Mouse (Mus musculus) heart, adult 9 months (tissue): ENCODE data around the gene Rnf216.

Experiments used
- DNase-seq, 2 experiments: peaks; one replicate each; pipeline ENCODE4 v3.0.0; 2022; ENCODE audit warnings: low spot score in 2 of 2

The Rnf216 gene

GRCm38 (mm10) chr5:143101626-143102025, 11.2 kb downstream of the Rnf216 start:
- DNase-seq = no peak

- DNase-seq = no peak
Observed at GRCm38 (mm10) chr5:143095256-143095655, 17.5 kb downstream of the Rnf216 start.

DNA sequence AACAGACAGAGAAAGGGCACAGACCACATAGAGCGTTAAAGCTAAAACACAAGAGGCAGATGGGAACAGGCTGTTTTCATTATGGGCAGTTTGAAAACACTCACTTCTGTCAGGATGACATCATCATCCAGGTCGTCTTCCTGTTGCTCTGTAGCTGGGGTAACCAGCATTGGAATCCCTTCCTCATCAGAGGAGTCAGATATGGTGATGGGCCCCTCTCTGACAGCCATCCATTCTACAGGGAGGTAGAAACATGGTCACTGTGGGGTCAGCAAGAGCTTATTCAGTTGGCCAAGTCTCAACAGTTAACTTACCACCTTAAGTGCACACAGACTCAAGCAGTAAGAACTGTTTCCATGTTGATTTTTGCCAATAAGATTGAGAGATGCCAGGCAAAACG, 19.9 kb downstream of the Rnf216 start:
- no peak for DNase-seq

DNA sequence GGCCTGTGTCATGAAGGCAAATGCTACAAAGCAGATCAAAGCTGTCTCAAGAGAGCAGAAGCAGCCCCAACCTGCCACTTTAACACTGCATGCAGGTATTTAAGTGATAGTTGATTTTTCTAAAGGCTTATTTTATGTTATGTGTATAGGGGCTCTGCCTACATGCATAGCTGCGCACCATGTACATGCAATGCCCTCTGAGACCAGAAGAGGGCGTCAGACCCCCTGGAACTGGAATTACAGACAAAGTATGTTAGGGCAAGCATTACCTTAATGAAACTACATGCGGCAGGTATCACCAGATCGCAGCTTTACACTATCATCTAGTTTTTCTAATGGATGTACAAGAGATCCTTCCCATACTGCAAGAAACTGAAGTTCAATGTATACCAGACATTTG, 27.9 kb downstream of the Rnf216 start:
- DNase-seq = no peak

- DNase-seq = no peak
Observed at GRCm38 (mm10) chr5:143079806-143080205, 33.0 kb downstream of the Rnf216 start.

DNA sequence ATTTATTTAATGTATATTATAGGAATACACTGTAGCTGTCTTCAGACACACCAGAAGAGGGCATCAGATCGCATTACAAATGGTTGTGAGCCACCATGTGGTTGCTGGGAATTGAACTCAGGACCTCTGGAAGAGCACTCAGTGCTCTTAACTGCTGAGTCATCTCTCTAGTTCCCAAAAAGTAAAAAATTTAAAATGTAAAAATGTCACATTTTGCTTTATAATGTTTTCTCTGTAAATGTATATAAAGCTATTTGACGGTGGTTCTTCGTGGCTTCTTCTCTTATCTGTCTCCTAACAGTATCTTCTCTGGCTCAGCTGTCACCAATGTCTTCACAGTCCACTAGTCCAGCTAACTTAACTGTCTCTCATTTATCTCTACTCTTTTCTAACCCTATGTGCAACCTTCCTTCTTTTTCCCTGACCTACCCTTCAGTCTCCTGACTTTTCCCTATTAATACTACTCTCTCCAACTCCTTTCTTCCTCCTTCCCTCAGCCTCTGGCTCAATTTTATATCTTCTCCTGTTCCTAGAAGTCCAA, 36.1 kb downstream of the Rnf216 start:
- no peak for DNase-seq

DNA sequence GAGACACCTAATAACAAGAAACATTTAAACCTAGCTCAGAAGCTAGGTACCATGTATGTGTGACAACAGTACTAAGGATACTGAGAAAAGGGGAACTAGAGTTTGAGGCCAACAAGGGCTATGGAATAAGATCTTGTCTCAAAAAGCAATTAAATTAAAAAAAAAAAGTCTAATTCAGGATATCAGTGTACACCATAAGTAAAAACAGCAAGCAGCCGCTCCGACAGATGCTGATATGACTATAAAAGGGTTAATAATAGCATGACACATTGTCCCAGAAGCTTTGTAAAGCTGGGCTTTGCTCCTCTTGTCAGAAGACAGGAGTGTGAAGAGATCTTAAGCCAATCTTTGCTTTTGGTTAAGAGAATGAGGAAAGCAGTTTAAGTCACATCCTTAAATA, 36.8 kb downstream of the Rnf216 start:
- DNase-seq = no peak

DNA sequence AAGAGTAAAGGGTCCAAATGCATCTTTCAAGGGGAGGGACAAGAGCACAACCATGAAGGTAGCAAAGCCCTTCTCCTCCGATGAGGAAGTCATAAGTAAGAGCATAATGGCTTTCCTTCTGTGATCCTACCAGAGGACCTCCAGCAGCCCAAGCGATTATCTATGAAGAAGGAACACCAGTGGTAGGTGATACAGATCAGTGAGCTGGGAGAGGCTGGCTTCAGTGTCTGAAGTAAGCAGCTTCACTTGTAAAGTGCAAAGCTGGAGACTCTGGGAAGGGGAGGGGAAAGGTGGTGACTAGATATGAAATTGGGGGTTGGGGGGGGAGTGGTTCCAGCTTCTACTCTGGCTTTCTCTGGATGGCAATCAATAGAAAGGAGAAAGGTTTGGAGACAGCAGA, 43.7 kb downstream of the Rnf216 start:
- DNase-seq = no peak

DNA sequence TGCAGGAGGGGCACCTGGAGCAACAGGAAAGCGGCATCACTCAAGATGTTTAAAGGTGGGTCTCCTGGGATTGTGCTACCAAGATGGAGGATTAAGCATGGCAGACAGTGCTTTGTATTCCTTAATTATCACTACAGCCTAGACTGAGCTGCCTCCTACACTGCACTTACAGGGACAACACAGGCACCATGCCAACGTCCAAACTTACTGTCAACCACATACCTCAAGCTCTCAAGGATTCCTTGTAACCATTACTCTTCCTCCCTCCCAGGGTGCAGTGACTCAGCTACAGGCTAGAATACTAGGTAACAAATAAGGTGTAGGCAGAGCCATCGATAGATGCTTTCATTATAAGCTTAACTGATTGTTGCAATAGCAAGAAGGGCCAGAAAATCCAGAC, 44.4 kb downstream of the Rnf216 start:
- DNase-seq = no peak

DNA sequence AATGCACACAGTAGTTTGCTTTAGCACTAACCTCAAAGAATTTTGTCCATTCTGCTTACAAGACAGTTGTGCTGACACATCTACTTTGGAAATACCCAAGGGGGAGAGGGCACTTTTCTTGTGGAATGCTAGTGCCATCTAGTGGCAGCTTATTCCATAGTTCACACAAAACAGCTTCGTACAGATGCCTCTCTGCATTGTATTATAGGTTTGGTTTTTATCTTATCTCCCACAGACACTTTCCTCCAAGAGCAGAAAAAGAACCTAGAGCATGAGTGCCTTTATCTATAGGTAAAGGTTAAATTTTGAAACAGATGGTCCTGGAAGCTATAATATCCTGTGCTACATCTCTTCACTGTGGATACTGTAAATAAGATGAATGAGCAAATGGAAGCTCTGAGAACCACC, 46.2 kb downstream of the Rnf216 start:
- DNase-seq = peak in 1 of 2 experiments; percentile 78

GRCm38 (mm10) chr5:143066096-143066495, 46.7 kb downstream of the Rnf216 start:
- DNase-seq = no peak

DNA sequence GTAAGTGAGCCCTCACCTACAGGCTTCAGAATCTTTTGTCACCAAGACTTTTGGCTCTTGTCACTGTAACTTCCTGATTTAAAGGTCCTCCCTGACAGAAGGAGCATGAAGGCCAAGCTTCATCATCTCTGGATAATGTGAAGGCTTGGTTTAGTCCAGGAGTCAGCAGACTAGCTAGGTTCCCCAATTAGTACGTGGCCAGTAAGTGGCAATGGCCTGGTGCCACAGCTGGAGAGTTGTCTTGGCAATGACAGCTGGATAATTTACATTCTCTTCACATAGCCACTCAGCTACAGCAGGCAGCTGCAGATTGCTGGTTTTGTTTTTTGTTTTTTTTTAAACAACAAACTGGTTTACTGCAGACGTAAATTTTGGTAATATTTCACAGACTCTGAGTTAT, 47.6 kb downstream of the Rnf216 start:
- DNase-seq = peak in 1 of 2 experiments; percentile 68

- no peak for DNase-seq
Observed at GRCm38 (mm10) chr5:143062251-143062650, 50.5 kb downstream of the Rnf216 start.

- no peak for DNase-seq
Observed at GRCm38 (mm10) chr5:143061511-143061910, 51.3 kb downstream of the Rnf216 start.

DNA sequence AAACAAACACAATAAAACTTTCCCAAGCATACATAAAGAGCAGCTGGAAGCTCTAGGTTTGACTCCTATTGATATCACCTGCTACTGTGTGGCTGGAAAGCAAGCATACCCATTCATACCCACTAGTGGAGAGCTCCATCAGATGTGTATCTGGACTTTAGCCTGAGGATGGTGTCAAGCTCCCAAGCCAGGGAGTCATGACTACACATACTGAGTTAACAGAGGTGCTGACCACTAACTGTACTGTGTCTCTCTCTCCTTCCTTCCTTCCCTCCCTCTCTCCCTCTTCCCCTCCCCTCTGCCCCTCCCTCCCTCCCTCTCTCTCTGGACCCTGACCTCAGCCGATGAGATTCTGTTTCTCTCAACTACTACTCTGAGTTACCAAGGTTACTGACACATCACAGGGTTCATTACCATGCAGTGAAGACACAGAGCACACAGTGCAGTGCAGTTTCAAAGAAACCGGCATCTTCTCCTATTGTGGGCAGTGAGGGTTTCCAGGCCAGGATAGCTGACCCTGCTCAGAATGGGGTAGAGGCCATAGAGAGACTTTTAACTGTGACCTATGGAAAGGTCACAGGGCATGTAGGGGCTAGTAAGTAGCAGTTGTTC, 51.9 kb downstream of the Rnf216 start:
- DNase-seq = no peak

- DNase-seq = no peak
Observed at GRCm38 (mm10) chr5:143059958-143060357, 52.8 kb downstream of the Rnf216 start.

DNA sequence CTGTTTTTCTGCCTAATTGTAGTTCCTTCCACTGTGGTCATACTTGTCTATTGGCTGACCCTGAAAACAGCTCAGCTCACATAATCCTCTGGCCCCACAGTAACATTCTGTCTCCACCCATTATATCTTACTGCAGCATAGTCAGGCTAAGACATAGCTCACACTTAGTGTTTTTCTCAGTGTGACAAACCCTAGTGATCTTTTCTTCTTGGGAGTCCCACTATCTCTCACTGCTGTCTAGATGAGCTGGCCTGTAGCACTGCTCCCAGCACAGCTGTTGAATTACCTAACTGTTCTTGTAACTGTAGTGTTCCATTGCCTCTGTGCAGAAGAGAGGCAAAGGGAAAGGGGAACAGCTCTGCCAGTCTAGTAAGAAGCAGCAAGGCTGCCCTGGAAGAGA, 53.6 kb downstream of the Rnf216 start:
- no peak for DNase-seq

DNA sequence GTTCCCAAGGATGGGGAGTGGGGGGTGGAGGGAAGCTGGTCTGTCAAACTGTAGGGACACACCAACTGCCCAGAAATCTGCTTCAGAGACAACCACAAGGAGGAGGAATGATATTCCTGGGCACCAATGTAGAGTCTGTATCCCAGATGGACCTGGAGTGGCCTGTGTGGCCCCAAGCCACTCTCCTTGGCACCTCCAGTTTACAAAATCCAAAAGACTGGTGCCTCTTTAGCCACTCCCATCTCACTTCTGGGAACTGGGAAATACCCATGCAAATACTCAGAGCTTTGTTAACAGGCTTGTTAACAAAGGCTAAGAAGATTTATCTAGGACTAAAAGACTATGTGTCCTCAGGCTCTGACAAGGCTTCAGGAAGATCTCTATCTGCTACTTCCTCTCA, 54.1 kb downstream of the Rnf216 start:
- no peak for DNase-seq

GRCm38 (mm10) chr5:143058208-143058607, 54.6 kb downstream of the Rnf216 start:
- no peak for DNase-seq

DNA sequence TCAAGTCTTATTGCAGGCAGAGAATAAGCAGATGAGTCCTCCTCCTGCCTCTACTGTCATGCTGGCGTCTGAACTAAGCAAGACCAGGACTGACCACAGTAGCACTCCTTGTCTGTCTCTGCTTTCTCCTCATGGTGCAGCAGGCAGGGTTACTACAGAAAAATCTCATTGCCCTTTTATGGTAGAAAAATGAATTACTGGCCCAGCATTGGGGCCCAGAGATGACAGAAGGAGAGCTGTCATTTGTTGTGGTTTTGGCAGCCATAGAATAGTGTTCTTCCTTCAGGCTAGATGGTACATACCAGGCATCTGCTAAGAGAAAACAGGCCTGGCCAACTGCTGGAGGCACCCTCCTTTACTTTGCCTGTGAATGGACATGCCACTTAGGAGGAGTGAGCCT, 55.0 kb downstream of the Rnf216 start:
- no peak for DNase-seq

DNA sequence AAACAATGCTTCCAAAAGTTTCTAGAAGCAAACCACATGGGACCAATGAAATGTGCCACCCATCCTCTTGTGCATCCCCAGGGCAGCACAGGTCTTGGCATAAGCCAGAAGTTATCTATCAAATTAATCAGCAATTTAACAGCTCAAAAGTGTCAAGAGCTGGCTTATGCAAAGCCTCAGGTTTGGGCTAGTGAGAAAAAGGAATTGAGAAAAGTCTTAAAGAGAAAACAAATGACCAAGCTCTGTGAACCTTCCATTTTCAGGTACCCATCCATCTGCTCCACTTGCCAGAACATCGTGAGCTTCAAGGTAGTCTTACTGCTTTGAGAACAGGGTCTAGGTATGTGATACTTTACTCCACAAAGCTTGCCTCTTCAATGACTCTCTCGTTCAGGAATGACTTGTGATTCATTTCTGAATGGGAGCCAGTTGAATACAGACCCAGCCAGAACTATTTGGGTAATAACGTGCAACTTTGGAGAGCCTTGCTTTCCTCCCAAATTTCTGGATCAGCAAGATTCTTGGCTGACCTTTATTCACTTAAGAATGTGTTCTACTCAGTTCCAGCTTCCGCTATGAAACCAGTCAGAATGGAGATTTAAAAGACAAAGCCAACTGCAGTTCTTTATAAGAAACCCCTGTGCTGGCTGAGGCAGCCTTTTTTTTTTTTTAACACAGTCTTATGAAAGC, 56.5 kb downstream of the Rnf216 start:
- DNase-seq = peak; percentile 81 to 86

DNA sequence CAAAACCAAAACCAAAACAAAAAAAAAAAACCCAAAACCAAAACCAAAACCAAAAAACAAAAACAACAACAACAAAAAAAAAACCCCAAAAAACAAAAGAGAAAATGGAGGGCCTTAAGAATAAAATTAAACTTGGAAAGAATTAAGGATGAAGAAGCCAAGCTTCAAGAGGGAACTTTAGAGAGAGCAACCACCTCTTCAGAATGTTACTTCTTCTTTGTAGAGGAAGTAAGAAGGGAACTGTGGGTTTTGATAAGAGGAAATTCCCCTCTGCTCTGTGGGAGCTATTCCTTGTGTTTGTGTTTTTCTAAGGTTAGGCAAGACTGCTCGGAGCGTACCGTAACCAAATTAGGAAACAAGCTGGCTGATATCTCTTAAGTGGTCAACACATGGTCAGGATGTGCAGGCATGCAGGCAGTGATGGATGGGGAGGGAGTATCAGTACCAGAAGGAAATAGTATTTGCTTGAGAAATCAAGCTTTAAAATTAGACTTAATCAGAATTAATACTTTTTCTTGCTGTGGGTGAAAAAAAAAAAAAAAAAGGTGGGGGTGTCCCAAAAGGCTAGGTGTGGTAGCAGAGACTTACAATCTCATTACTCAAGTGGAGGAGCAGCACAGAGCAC, 57.2 kb downstream of the Rnf216 start:
- DNase-seq = peak; percentile 68 to 83

DNA sequence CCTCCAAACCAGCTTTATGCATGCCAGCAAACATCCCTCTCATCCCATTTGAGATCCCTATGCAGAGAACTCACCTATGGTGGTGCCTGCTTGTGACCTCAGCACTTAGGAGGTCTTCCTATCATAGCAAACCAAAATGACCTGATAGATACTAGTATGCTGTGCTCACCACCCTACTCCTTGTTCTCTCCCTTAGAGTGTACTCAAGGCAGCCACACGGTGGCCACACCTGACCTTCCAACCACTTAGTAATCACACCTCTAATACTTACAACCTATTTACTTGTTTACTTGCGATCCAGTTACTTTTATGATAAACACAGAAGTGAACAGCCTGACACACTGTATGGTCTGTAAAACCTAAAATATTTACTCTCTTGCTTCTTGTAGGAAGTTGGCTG, 58.1 kb downstream of the Rnf216 start:
- DNase-seq = no peak
